Mouse (Mus musculus): Measurements from ENCODE around the gene Bri3bp. TPM values are rescaled to one million over a fixed set of nuclear protein-coding genes. Genes with fewer than 3 reads are reported as not detected.

Bri3bp gene
- polyA plus RNA-seq, 1 experiment from 2014 or later: 41.6 TPM

GRCm38 (mm10) chr5:125493093-125493423 lies 51.7 kb downstream of the Bri3bp start:
- no peak overlapping the region for H3K9ac ChIP-seq (ENCODE audit: low read depth, low read length)
- ATAC-seq: no peak
- WGBS: 60% methylated on average over 5 of the region's 5 CpGs

GRCm38 (mm10) chr5:125495655-125496054 lies 54.3 kb downstream of the Bri3bp start:
- no peak overlapping the region for H3K4me2 ChIP-seq (ENCODE audit: low read length)
- no peaks in the 10 kb centered on the region for H3K4me1 ChIP-seq (ENCODE audit: control insufficient read depth, insufficient read depth, low read length)
- H3K4me3 ChIP-seq (ENCODE audit: low read depth, low read length): no peak overlapping the region
- H3K9ac ChIP-seq (ENCODE audit: low read depth, low read length): no peak overlapping the region
- no peak overlapping the region for H3K27ac ChIP-seq (ENCODE audit: low read length)
- 88% methylated on average over 10 of the region's 10 CpGs for WGBS
- H3K36me3 ChIP-seq (ENCODE audit: control insufficient read depth, insufficient read depth, low read length): peaks cover 12% of the 10 kb centered on the region
- ATAC-seq: no peak
- H3K9me3 ChIP-seq (replicated peaks; ENCODE audit: control insufficient read depth, low read length, poor library complexity, severe bottlenecking): no peaks in the 10 kb centered on the region
- H3K27me3 ChIP-seq (ENCODE audit: control insufficient read depth, insufficient read depth, low read depth, low read length): no peaks in the 10 kb centered on the region

More at GRCm38 (mm10) chr5:125493093-125493423, 51.7 kb downstream of the Bri3bp start:
- H3K4me2 ChIP-seq (ENCODE audit: low read length): no peak overlapping the region
- no peak overlapping the region for H3K27ac ChIP-seq (ENCODE audit: low read length)
- H3K27me3 ChIP-seq (ENCODE audit: control insufficient read depth, insufficient read depth, low read depth, low read length): no peaks in the 10 kb centered on the region
- no peaks in the 10 kb centered on the region for H3K4me1 ChIP-seq (ENCODE audit: control insufficient read depth, insufficient read depth, low read length)
- H3K4me3 ChIP-seq (ENCODE audit: low read depth, low read length): no peak overlapping the region
- no peaks in the 10 kb centered on the region for H3K9me3 ChIP-seq (replicated peaks; ENCODE audit: control insufficient read depth, low read length, poor library complexity, severe bottlenecking)
- peaks cover 16% of the 10 kb centered on the region for H3K36me3 ChIP-seq (ENCODE audit: control insufficient read depth, insufficient read depth, low read length)

GRCm38 (mm10) chr5:125497821-125498600 lies 56.6 kb downstream of the Bri3bp start:
- Histone ChIP-seq H3K27ac (ENCODE audit: low read length) (no peak overlapping the region), H3K4me1 (ENCODE audit: control insufficient read depth, insufficient read depth, low read length) (no peaks in the 10 kb centered on the region), H3K36me3 (ENCODE audit: control insufficient read depth, insufficient read depth, low read length) (peaks cover 6% of the 10 kb centered on the region), H3K27me3 (ENCODE audit: control insufficient read depth, insufficient read depth, low read depth, low read length) (no peaks in the 10 kb centered on the region), H3K4me3 (ENCODE audit: low read depth, low read length) (no peak overlapping the region), H3K4me2 (ENCODE audit: low read length) (no peak overlapping the region), H3K9me3 (replicated peaks; ENCODE audit: control insufficient read depth, low read length, poor library complexity, severe bottlenecking) (no peaks in the 10 kb centered on the region), H3K9ac (ENCODE audit: low read depth, low read length) (no peak overlapping the region; the same call in 1 of the 2 replicates)
- ATAC-seq: peak; percentile 73; the same call in 1 of the 2 replicates
- 66% methylated on average over 12 of the region's 12 CpGs for WGBS

- 0 out of 2 replicates have a peak, but pooled peaks cover 8% of the 10 kb centered on the region for H3K36me3 ChIP-seq (ENCODE audit: control insufficient read depth, insufficient read depth, low read length)
- no peaks in the 10 kb centered on the region for H3K4me1 ChIP-seq (ENCODE audit: control insufficient read depth, insufficient read depth, low read length)
- no peaks in the 10 kb centered on the region for H3K27me3 ChIP-seq (ENCODE audit: control insufficient read depth, insufficient read depth, low read depth, low read length)
- no peak overlapping the region for H3K27ac ChIP-seq (ENCODE audit: low read length)
- 95% methylated on average over 6 of the region's 6 CpGs for WGBS
- ATAC-seq: no peak
- H3K9me3 ChIP-seq (replicated peaks; ENCODE audit: control insufficient read depth, low read length, poor library complexity, severe bottlenecking): no peaks in the 10 kb centered on the region
- H3K4me2 ChIP-seq (ENCODE audit: low read length): no peak overlapping the region
- H3K9ac ChIP-seq (ENCODE audit: low read depth, low read length): no peak overlapping the region
- no peak overlapping the region for H3K4me3 ChIP-seq (ENCODE audit: low read depth, low read length)
These were observed 60.1 kb downstream of the Bri3bp start for GRCm38 (mm10) chr5:125501505-125501904.

- Histone ChIP-seq H3K36me3 (ENCODE audit: control insufficient read depth, insufficient read depth, low read length) (0 out of 2 replicates have a peak, but pooled peaks cover 8% of the 10 kb centered on the region), H3K9ac (ENCODE audit: low read depth, low read length) (no peak overlapping the region), H3K9me3 (replicated peaks; ENCODE audit: control insufficient read depth, low read length, poor library complexity, severe bottlenecking) (no peaks in the 10 kb centered on the region), H3K4me2 (ENCODE audit: low read length) (no peak overlapping the region), H3K27me3 (ENCODE audit: control insufficient read depth, insufficient read depth, low read depth, low read length) (no peaks in the 10 kb centered on the region), H3K4me3 (ENCODE audit: low read depth, low read length) (no peak overlapping the region), H3K27ac (ENCODE audit: low read length) (no peak overlapping the region), H3K4me1 (ENCODE audit: control insufficient read depth, insufficient read depth, low read length) (no peaks in the 10 kb centered on the region)
- no peak for ATAC-seq
- WGBS: 36% methylated on average over 3 of the region's 3 CpGs
These were observed 60.8 kb downstream of the Bri3bp start for GRCm38 (mm10) chr5:125502186-125502585.

- no peaks in the 10 kb centered on the region for H3K4me1 ChIP-seq (ENCODE audit: control insufficient read depth, insufficient read depth, low read length)
- H3K36me3 ChIP-seq (ENCODE audit: control insufficient read depth, insufficient read depth, low read length): peaks cover 11% of the 10 kb centered on the region; the same call in 1 of the 2 replicates
- no peak overlapping the region for H3K4me2 ChIP-seq (ENCODE audit: low read length)
- no peak for ATAC-seq
- H3K9ac ChIP-seq (ENCODE audit: low read depth, low read length): no peak overlapping the region
- no peaks in the 10 kb centered on the region for H3K9me3 ChIP-seq (replicated peaks; ENCODE audit: control insufficient read depth, low read length, poor library complexity, severe bottlenecking)
- WGBS: 93% methylated on average over 6 of the region's 6 CpGs
- H3K27ac ChIP-seq (ENCODE audit: low read length): no peak overlapping the region
- H3K27me3 ChIP-seq (ENCODE audit: control insufficient read depth, insufficient read depth, low read depth, low read length): no peaks in the 10 kb centered on the region
- H3K4me3 ChIP-seq (ENCODE audit: low read depth, low read length): no peak overlapping the region
These were observed 62.3 kb downstream of the Bri3bp start for GRCm38 (mm10) chr5:125503628-125504027.

GRCm38 (mm10) chr5:125504692-125505091 lies 63.3 kb downstream of the Bri3bp start:
- Histone ChIP-seq H3K27ac (ENCODE audit: low read length) (no peak overlapping the region), H3K9me3 (replicated peaks; ENCODE audit: control insufficient read depth, low read length, poor library complexity, severe bottlenecking) (no peaks in the 10 kb centered on the region), H3K36me3 (ENCODE audit: control insufficient read depth, insufficient read depth, low read length) (peaks cover 19% of the 10 kb centered on the region), H3K27me3 (ENCODE audit: control insufficient read depth, insufficient read depth, low read depth, low read length) (no peaks in the 10 kb centered on the region), H3K4me3 (ENCODE audit: low read depth, low read length) (no peak overlapping the region), H3K4me1 (ENCODE audit: control insufficient read depth, insufficient read depth, low read length) (no peaks in the 10 kb centered on the region), H3K9ac (ENCODE audit: low read depth, low read length) (no peak overlapping the region), H3K4me2 (ENCODE audit: low read length) (no peak overlapping the region)
- no peak for ATAC-seq
- 67% methylated on average over 11 of the region's 11 CpGs for WGBS

GRCm38 (mm10) chr5:125505968-125506367 lies 64.6 kb downstream of the Bri3bp start:
- no peak overlapping the region for H3K4me2 ChIP-seq (ENCODE audit: low read length)
- H3K9ac ChIP-seq (ENCODE audit: low read depth, low read length): no peak overlapping the region
- 89% methylated on average over 15 of the region's 15 CpGs for WGBS
- H3K36me3 ChIP-seq (ENCODE audit: control insufficient read depth, insufficient read depth, low read length): peaks cover 24% of the 10 kb centered on the region
- no peaks in the 10 kb centered on the region for H3K4me1 ChIP-seq (ENCODE audit: control insufficient read depth, insufficient read depth, low read length)
- no peaks in the 10 kb centered on the region for H3K9me3 ChIP-seq (replicated peaks; ENCODE audit: control insufficient read depth, low read length, poor library complexity, severe bottlenecking)
- no peaks in the 10 kb centered on the region for H3K27me3 ChIP-seq (ENCODE audit: control insufficient read depth, insufficient read depth, low read depth, low read length)
- H3K27ac ChIP-seq (ENCODE audit: low read length): no peak overlapping the region
- no peak overlapping the region for H3K4me3 ChIP-seq (ENCODE audit: low read depth, low read length)
- ATAC-seq: no peak

- no peaks in the 10 kb centered on the region for H3K9me3 ChIP-seq (replicated peaks; ENCODE audit: control insufficient read depth, low read length, poor library complexity, severe bottlenecking)
- no peaks in the 10 kb centered on the region for H3K27me3 ChIP-seq (ENCODE audit: control insufficient read depth, insufficient read depth, low read depth, low read length)
- no peak overlapping the region for H3K27ac ChIP-seq (ENCODE audit: low read length)
- 93% methylated on average over 9 of the region's 9 CpGs for WGBS
- no peak overlapping the region for H3K4me3 ChIP-seq (ENCODE audit: low read depth, low read length)
- no peak overlapping the region for H3K4me2 ChIP-seq (ENCODE audit: low read length)
- peaks cover 27% of the 10 kb centered on the region for H3K36me3 ChIP-seq (ENCODE audit: control insufficient read depth, insufficient read depth, low read length)
- no peak for ATAC-seq
- no peaks in the 10 kb centered on the region for H3K4me1 ChIP-seq (ENCODE audit: control insufficient read depth, insufficient read depth, low read length)
- H3K9ac ChIP-seq (ENCODE audit: low read depth, low read length): no peak overlapping the region
These were observed 66.2 kb downstream of the Bri3bp start for GRCm38 (mm10) chr5:125507582-125507981.

All from midbrain, embryonic 16.5 days (tissue).